Mouse (Mus musculus) spleen, adult 2 months (tissue): ENCODE measurements around the gene Hist1h2bh. TPM values are rescaled to one million over a fixed set of nuclear protein-coding genes. Genes with fewer than 3 reads are reported as not detected.

ENCODE experiments used
- DNase-seq, 2 experiments: peaks; one replicate each; pipeline versions ENCODE4 v3.0.0 to v3.0.0-alpha.2; 2012 to 2021; ENCODE audit warnings: low spot score in 2 of 2, low read depth in 1 of 2
- H3K27ac ChIP-seq: fragments of 200-500 bp; 2 replicates; pipeline ENCODE4 v1.5.1; 2012; ENCODE audit warnings: low read length, inconsistent platforms; ENCODE audit not compliant: insufficient read depth
- H3K27me3 ChIP-seq: fragments of 200-500 bp; 2 replicates; pipeline ENCODE4 v1.6.1; 2012; ENCODE audit warnings: mild to moderate bottlenecking, moderate library complexity, low read length, inconsistent platforms; ENCODE audit not compliant: control insufficient read depth, insufficient read depth
- H3K36me3 ChIP-seq: fragments of 200-500 bp; 2 replicates; pipeline ENCODE4 v1.6.1; 2012; ENCODE audit warnings: mild to moderate bottlenecking, low read length, inconsistent platforms; ENCODE audit not compliant: control insufficient read depth, insufficient read depth
- H3K4me1 ChIP-seq: fragments of 200-500 bp; 2 replicates; pipeline ENCODE4 v1.6.1; 2011; ENCODE audit warnings: inconsistent platforms; ENCODE audit not compliant: control insufficient read depth, insufficient read depth, insufficient read length
- H3K4me3 ChIP-seq: fragments of 200-500 bp; 2 replicates; pipeline ENCODE4 v1.5.1; 2011; ENCODE audit warnings: mild to moderate bottlenecking, inconsistent platforms; ENCODE audit not compliant: insufficient read depth, insufficient read length; ENCODE audit errors: extremely low read depth
- CTCF ChIP-seq: fragments of 200-500 bp; IDR thresholded peaks from 2 replicates; pipeline ENCODE4 v1.5.1; 2011; ENCODE audit warnings: mild to moderate bottlenecking, inconsistent platforms; ENCODE audit not compliant: insufficient read depth, insufficient read length, insufficient replicate concordance; ENCODE audit errors: extremely low read depth
- POLR2A ChIP-seq: fragments of 200-500 bp; IDR thresholded peaks from 2 replicates; pipeline ENCODE4 v1.6.1; 2011; ENCODE audit warnings: low read depth, low read length, inconsistent platforms
- WGBS: fragments of 180-500 bp; shearing (Covaris S2); methylation state at CpG from one replicate; pipeline ENCODE4 v1.1.7; 2018; 5-methylcytosine and 5-hydroxymethylcytosine counted together
- polyA plus RNA-seq: library from polyadenylated mRNA; depleted of rRNA; stranded (reverse); fragments of >200 nt; gene quantifications from 2 replicates; pipeline ENCODE4 v1.2.3, GENCODE M21; 2012; rRNA removed

Gene Hist1h2bh
- polyA plus RNA-seq, 1 experiment, result 4.9 TPM

GRCm38 (mm10) chr13:23499943-23500342, 43.2 kb downstream of the Hist1h2bh start:
- Histone ChIP-seq H3K4me3 (no peak overlapping the region), H3K27me3 (no peaks in the 10 kb centered on the region), H3K36me3 (no peaks in the 10 kb centered on the region), H3K4me1 (no peaks in the 10 kb centered on the region), H3K27ac (no peak overlapping the region)
- 70% methylated on average over 7 of the region's 7 CpGs for WGBS
- no peak for TF ChIP-seq CTCF
- TF ChIP-seq POLR2A, result no peak
- no peak for DNase-seq

DNA sequence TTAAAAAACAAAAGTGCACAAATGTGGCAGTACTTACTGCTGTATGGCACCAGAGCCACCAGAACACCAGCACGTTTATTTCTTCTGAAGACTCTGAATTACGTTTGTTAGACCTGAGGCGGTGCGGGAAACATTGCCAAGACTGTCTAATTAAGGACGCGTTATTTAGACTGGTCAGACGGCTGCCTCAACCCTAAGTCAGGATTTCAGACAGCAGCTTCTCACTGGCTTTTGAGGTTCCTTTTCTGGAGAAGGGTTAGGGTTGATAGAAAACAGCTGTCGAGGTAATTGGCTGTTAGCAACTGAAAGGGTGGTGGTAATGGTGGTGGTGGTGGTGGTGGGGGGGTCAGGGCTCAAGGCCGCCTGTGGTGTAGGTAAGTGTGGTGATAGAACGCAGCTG, 44.5 kb downstream of the Hist1h2bh start:
- WGBS, result 54% methylated on average over 10 of the region's 10 CpGs
- Histone ChIP-seq H3K27ac (no peak overlapping the region), H3K4me3 (no peak overlapping the region), H3K27me3 (no peaks in the 10 kb centered on the region), H3K4me1 (no peaks in the 10 kb centered on the region), H3K36me3 (no peaks in the 10 kb centered on the region)
- no peak for TF ChIP-seq CTCF
- TF ChIP-seq POLR2A, result no peak
- no peak for DNase-seq

GRCm38 (mm10) chr13:23497656-23498321, 45.4 kb downstream of the Hist1h2bh start:
- Histone ChIP-seq H3K36me3 (no peaks in the 10 kb centered on the region), H3K27me3 (no peaks in the 10 kb centered on the region), H3K27ac (no peak overlapping the region), H3K4me1 (no peaks in the 10 kb centered on the region), H3K4me3 (no peak overlapping the region)
- TF ChIP-seq CTCF, result no peak
- no peak for TF ChIP-seq POLR2A
- DNase-seq, result no peak
- WGBS, result 62% methylated on average over 19 of the region's 19 CpGs

DNA sequence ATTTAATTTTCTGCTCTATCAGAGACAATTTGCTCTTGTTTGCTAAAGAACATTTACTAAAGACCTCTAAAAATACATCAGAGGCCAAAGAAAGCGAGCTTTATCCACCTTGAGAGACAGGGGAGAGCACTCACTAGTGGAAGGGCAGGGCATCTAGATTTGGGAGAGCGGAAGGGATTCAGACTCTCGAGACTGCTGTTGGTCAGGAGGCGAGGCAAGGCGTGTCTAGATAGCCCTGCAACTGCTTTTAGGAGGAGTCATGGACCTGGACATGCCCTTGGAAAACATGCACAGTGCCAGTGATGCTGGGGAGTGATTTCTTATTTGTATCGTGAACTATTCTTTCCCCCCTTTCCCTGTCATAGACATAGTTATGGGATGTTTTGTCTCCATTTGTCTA, 47.7 kb downstream of the Hist1h2bh start:
- Histone ChIP-seq H3K27ac (no peak overlapping the region), H3K4me3 (no peak overlapping the region), H3K4me1 (no peaks in the 10 kb centered on the region), H3K36me3 (no peaks in the 10 kb centered on the region), H3K27me3 (no peaks in the 10 kb centered on the region)
- no peak for DNase-seq
- TF ChIP-seq CTCF (no peak), POLR2A (no peak)
- WGBS, result 89% methylated on average over 6 of the region's 6 CpGs

DNA sequence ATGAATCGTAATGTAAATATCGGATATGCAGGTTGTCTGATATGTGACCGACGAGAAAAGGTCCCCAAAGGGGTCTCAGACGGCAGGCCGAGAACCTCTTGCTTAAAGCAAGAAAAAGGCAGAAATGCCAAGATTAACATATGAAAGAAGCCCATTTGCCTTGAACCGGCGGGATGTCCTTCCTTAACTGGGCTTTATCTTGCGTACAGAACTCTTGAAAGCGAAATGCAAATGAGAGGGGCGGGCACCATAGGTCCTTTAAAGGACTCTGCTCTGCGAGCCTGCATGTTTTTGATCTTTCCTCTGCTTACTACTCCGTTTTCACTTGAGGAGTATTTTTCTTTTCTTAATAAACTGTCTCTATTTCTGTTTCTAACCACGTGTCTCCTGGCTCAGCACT, 51.2 kb downstream of the Hist1h2bh start:
- Histone ChIP-seq H3K36me3 (no peaks in the 10 kb centered on the region), H3K4me3 (no peak overlapping the region; the same call in 1 of the 2 replicates), H3K27ac (no peak overlapping the region), H3K4me1 (peaks cover 7% of the 10 kb centered on the region; the same call in 1 of the 2 replicates), H3K27me3 (no peaks in the 10 kb centered on the region)
- no peak for TF ChIP-seq CTCF
- no peak for TF ChIP-seq POLR2A
- 30% methylated on average over 14 of the region's 14 CpGs for WGBS
- no peak for DNase-seq

Other genes starting within 250 kb of the Hist1h2bh start
- 0.70 and 0.90 TPM in 2 replicates for gene Zfp322a, start 174.2 kb downstream of the Hist1h2bh start, polyA plus RNA-seq
- 1.8 TPM in 2 replicates for gene Abt1, start 119.5 kb downstream of the Hist1h2bh start, polyA plus RNA-seq
- 0.19 and 0.56 TPM in 2 replicates for gene Btn1a1, start 77.5 kb downstream of the Hist1h2bh start, polyA plus RNA-seq
- gene Btn2a2, start 54.5 kb downstream of the Hist1h2bh start, polyA plus RNA-seq, result 0.04 TPM in 1 of 2 replicates, not detected in the other
- gene Hist1h4h, start 12.3 kb downstream of the Hist1h2bh start, polyA plus RNA-seq, result 26.5 and 53.6 TPM in 2 replicates
- 733 and 772 TPM in 2 replicates for gene Hist1h2af, start 9.5 kb downstream of the Hist1h2bh start, polyA plus RNA-seq
- gene Hist1h3g, start 8.0 kb downstream of the Hist1h2bh start, polyA plus RNA-seq, result 34.4 and 52.1 TPM in 2 replicates
- gene Hist1h3f, start 660 bp upstream of the Hist1h2bh start, polyA plus RNA-seq, result 10.2 and 16.1 TPM in 2 replicates
- gene Hist1h4f, start 8.3 kb upstream of the Hist1h2bh start, polyA plus RNA-seq, result 24.8 and 33.8 TPM in 2 replicates
- gene Hist1h1d, start 9.9 kb upstream of the Hist1h2bh start, polyA plus RNA-seq, result 0.30 and 0.39 TPM in 2 replicates
- gene Hist1h3e, start 19.0 kb upstream of the Hist1h2bh start, polyA plus RNA-seq, result 36.8 and 50.5 TPM in 2 replicates
- 15.5 and 23.4 TPM in 2 replicates for gene Hist1h2ae, start 27.8 kb upstream of the Hist1h2bh start, polyA plus RNA-seq
- gene Hist1h2bg, start 28.0 kb upstream of the Hist1h2bh start, polyA plus RNA-seq, result 57.5 and 66.9 TPM in 2 replicates
- 26.2 and 28.3 TPM in 2 replicates for gene Hist1h2bf, start 30.8 kb upstream of the Hist1h2bh start, polyA plus RNA-seq
- gene Hist1h2ad, start 31.0 kb upstream of the Hist1h2bh start, polyA plus RNA-seq, result 12.2 and 23.2 TPM in 2 replicates
- gene Hist1h3d, start 32.4 kb upstream of the Hist1h2bh start, polyA plus RNA-seq, result 20.9 and 27.9 TPM in 2 replicates
- gene Hist1h4d, start 38.2 kb upstream of the Hist1h2bh start, polyA plus RNA-seq, result 19.1 and 20.9 TPM in 2 replicates
- 2.8 and 3.8 TPM in 2 replicates for gene Hist1h2be, start 77.7 kb upstream of the Hist1h2bh start, polyA plus RNA-seq
- gene Hist1h1e, start 79.2 kb upstream of the Hist1h2bh start, polyA plus RNA-seq, result 2.9 and 3.7 TPM in 2 replicates
- 1.2 and 2.0 TPM in 2 replicates for gene Hist1h2ac, start 140.6 kb upstream of the Hist1h2bh start, polyA plus RNA-seq
- 41.8 and 44.4 TPM in 2 replicates for gene Hist1h2bc, start 140.8 kb upstream of the Hist1h2bh start, polyA plus RNA-seq
- gene Hist1h1t, start 152.4 kb upstream of the Hist1h2bh start, polyA plus RNA-seq, result not detected in 2 replicates
- 20.0 and 33.6 TPM in 2 replicates for gene Hist1h4c, start 155.1 kb upstream of the Hist1h2bh start, polyA plus RNA-seq
- gene Hfe, start 167.5 kb upstream of the Hist1h2bh start, polyA plus RNA-seq, result 20.7 and 26.1 TPM in 2 replicates
- gene Hist1h1c, start 195.4 kb upstream of the Hist1h2bh start, polyA plus RNA-seq, result 20.9 and 25.5 TPM in 2 replicates
- 35.9 and 50.3 TPM in 2 replicates for gene Hist1h3c, start 202.2 kb upstream of the Hist1h2bh start, polyA plus RNA-seq
- 23.7 and 32.9 TPM in 2 replicates for gene Hist1h2bb, start 203.3 kb upstream of the Hist1h2bh start, polyA plus RNA-seq
- gene Hist1h2ab, start 207.7 kb upstream of the Hist1h2bh start, polyA plus RNA-seq, result 28.4 and 40.3 TPM in 2 replicates
- 54.9 and 68.9 TPM in 2 replicates for gene Hist1h3b, start 208.9 kb upstream of the Hist1h2bh start, polyA plus RNA-seq
- 19.0 and 27.4 TPM in 2 replicates for gene Hist1h4b, start 213.6 kb upstream of the Hist1h2bh start, polyA plus RNA-seq
- 16.1 and 29.5 TPM in 2 replicates for gene Hist1h4a, start 217.8 kb upstream of the Hist1h2bh start, polyA plus RNA-seq
- 38.4 and 54.1 TPM in 2 replicates for gene Hist1h3a, start 219.0 kb upstream of the Hist1h2bh start, polyA plus RNA-seq
- 1.3 and 1.5 TPM in 2 replicates for gene Hist1h1a, start 220.3 kb upstream of the Hist1h2bh start, polyA plus RNA-seq
- not detected in 2 replicates for gene Trim38, start 226.5 kb upstream of the Hist1h2bh start, polyA plus RNA-seq